Mouse (Mus musculus): ENCODE measurements around the gene Bcl2l11. TPM values are rescaled to one million over a fixed set of nuclear protein-coding genes. Genes with fewer than 3 reads are reported as not detected.
A peak's percentile ranks its signal among the peaks of the same experiment; 100 is the strongest.
"Not testable (repeated sequence)": the region's sequence is repeated elsewhere in the genome, so short reads cannot be mapped to it uniquely, and the experiment has no call there.

The Bcl2l11 gene
- polyA plus RNA-seq, 1 experiment from 2014 or later, result 9.4 TPM

DNA sequence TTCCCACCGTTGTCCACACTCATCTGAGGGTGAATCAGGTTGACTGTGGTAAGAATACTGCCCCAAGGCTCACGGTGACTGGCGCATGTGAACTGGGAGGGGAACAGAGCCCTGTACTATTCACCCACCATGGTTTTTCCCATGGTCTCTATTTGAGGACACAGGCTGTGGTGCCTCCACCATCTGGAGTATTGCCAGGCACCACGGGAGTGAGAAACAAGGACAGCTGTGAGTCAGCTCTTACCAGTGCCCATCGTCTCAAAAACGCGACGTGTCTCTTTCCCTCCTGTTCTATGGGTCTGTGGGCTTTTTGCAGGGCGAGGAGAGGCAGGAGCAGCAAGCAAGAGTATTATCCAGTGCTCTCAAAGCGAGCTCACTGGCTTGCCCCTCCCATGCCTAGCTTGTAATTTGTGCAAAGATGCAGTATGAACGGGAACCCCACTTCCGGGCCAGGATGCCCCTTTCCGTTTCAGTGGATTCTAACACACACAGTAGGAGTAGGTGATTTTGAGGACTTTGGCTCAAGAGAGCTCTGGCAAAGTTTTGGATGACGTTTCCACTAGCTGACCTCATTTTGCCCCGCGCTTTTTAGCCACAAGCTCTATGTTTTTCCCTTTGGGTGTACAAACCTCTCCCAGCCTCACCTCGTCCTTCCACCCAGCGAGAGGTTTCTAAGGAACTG is 53.4 kb downstream of the Bcl2l11 start:
- H3K9ac ChIP-seq, result no peak overlapping the region
- ATAC-seq, result no peak
- H3K27me3 ChIP-seq (replicated peaks), result no peaks in the 10 kb centered on the region
- WGBS (ENCODE audit: insufficient replicate concordance), result 73% methylated on average over 18 of the region's 18 CpGs
- H3K27ac ChIP-seq, result no peak overlapping the region
- peaks cover 47% of the 10 kb centered on the region for H3K4me1 ChIP-seq
- H3K36me3 ChIP-seq, result no peaks in the 10 kb centered on the region
- no peak overlapping the region for H3K4me3 ChIP-seq
- no peaks in the 10 kb centered on the region for H3K9me3 ChIP-seq (replicated peaks)
- no peak overlapping the region for H3K4me2 ChIP-seq

DNA sequence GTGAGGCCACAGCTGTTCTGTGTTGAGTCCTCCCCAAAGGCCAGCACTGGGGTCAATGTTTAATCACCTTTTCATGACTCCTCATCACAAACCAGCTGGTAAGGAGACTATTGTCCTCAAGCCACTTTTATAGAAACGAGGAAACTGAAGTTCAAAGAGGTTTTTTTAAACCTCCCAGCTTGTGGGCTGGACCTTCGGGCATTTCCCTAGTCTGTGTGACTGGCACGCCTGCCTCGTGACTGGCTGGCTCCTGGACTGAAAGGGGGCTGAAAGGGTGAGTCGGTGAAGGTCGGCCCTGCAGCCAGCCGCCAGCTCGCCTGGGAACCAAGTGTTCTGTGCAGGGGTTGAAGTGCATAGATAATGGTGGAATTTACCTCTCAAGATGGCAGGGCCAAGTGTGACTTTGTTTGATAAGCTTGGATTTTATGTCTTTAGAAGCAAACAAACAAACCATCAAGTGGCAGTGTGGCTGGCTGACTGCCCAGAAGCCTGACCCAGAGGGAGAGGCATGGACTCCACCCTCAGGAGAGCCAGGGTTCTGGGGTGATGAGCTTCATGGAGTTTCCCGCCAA is 54.1 kb downstream of the Bcl2l11 start:
- Histone ChIP-seq H3K4me1 (peaks cover 43% of the 10 kb centered on the region), H3K27me3 (replicated peaks) (no peaks in the 10 kb centered on the region), H3K4me3 (no peak overlapping the region), H3K9me3 (replicated peaks) (no peaks in the 10 kb centered on the region), H3K4me2 (no peak overlapping the region), H3K36me3 (no peaks in the 10 kb centered on the region), H3K9ac (no peak overlapping the region), H3K27ac (no peak overlapping the region)
- ATAC-seq, result no peak; the same call in 1 of the 2 replicates
- WGBS (ENCODE audit: insufficient replicate concordance), result 22% methylated on average over 9 of the region's 9 CpGs

DNA sequence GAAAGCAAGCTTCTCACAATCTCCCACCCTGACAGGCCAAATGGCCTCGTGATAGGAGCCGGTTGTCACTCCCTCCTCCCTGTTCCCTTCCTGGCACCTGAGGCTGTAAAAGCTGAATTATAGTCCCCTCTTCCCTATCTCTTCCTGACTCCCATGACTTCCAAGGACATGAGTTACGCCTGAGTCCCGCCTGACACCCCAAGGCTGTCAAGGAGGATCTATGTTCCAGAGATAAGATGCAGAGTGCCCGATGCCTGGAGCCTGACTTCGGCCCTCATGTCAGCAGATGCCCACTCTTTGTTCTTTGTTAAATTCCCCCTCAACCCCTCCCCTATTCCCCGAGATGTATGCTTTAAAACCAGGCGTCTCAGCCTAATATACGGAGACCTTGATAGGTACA is 56.3 kb downstream of the Bcl2l11 start:
- not testable (repeated sequence) for H3K9ac ChIP-seq; H3K27me3 ChIP-seq (replicated peaks); H3K4me3 ChIP-seq; H3K9me3 ChIP-seq (replicated peaks); H3K4me2 ChIP-seq; H3K36me3 ChIP-seq; H3K27ac ChIP-seq; ATAC-seq
- 79% methylated on average over 9 of the region's 9 CpGs for WGBS (ENCODE audit: insufficient replicate concordance)
- peaks cover 23% of the 10 kb centered on the region for H3K4me1 ChIP-seq

DNA sequence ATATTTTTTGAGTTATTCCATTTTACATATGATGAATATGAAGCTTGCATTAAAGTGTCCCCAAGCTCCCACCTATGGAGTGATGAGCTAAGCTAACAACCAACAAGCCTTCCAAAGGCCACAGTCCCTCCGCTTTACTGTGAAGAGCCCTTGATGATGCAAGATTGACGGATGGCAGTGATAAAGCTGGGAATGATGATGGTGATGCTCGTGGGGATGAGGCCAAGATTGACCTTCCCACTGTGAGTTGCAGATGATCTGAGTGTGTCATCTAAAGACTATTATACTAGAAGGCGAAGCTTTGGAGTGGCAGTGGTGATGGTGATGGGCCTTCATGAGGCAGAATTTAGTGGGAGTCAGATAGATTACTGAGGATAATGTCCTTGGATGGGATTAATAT is 56.9 kb downstream of the Bcl2l11 start:
- H3K27ac ChIP-seq, result no peak overlapping the region
- no peak overlapping the region for H3K9ac ChIP-seq
- H3K4me1 ChIP-seq, result peaks cover 18% of the 10 kb centered on the region
- ATAC-seq, result no peak
- no peak overlapping the region for H3K4me2 ChIP-seq
- H3K36me3 ChIP-seq, result no peaks in the 10 kb centered on the region
- no peaks in the 10 kb centered on the region for H3K9me3 ChIP-seq (replicated peaks)
- H3K27me3 ChIP-seq (replicated peaks), result peaks cover 3% of the 10 kb centered on the region; the same call in 1 of the 2 replicates
- H3K4me3 ChIP-seq, result no peak overlapping the region
- WGBS (ENCODE audit: insufficient replicate concordance), result 73% methylated on average over 4 of the region's 4 CpGs

DNA sequence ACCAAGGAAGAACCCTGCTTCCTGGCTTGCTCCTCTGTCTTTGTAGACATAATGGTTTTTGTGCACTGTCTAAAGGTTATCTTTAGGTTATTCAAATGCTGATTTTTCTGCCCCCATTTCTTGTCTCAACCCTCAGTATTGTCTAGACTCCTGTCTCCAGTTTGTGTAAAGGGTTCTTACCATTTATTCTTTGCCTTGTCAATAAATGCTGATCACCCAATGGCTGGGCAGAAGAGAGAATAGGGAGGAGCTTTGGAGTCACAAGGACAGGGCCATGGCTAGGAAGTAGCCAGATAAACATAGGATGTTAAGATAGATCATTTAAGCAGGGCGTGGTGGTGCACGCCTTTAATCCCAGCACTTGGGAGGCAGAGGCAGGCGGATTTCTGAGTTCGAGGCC is 57.9 kb downstream of the Bcl2l11 start:
- Histone ChIP-seq H3K9me3 (replicated peaks) (no peaks in the 10 kb centered on the region), H3K27me3 (replicated peaks) (peaks cover 3% of the 10 kb centered on the region), H3K36me3 (no peaks in the 10 kb centered on the region), H3K27ac (no peak overlapping the region), H3K4me2 (no peak overlapping the region), H3K4me3 (no peak overlapping the region), H3K4me1 (peaks cover 11% of the 10 kb centered on the region), H3K9ac (no peak overlapping the region)
- 68% methylated on average over 4 of the region's 4 CpGs for WGBS (ENCODE audit: insufficient replicate concordance)
- ATAC-seq, result no peak

DNA sequence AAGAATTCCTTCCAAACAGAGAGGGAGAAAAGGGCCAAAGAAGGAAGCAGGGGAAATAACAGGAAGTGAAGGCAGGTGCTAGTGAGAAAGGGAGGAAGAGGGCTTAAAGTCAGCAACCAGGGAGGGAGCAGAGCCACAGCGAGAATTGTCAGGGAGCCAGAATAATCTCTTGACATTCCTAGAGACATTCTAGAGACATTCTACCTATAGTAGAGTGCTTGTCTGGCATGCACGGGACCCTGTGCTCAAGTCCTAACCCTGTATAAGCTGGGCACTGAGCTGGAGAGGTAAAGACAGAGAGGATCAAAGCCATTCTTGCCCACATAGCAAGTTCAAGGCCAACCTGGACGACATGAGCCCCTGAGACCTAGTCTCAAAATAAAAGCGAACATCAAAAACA is 60.1 kb downstream of the Bcl2l11 start:
- Histone ChIP-seq H3K4me1 (peaks cover 11% of the 10 kb centered on the region), H3K4me3 (no peak overlapping the region), H3K27me3 (replicated peaks) (peaks cover 3% of the 10 kb centered on the region), H3K4me2 (no peak overlapping the region), H3K27ac (no peak overlapping the region), H3K9me3 (replicated peaks) (no peaks in the 10 kb centered on the region), H3K9ac (no peak overlapping the region), H3K36me3 (no peaks in the 10 kb centered on the region)
- no peak for ATAC-seq
- WGBS (ENCODE audit: insufficient replicate concordance), result 57% methylated on average over 4 of the region's 4 CpGs

DNA sequence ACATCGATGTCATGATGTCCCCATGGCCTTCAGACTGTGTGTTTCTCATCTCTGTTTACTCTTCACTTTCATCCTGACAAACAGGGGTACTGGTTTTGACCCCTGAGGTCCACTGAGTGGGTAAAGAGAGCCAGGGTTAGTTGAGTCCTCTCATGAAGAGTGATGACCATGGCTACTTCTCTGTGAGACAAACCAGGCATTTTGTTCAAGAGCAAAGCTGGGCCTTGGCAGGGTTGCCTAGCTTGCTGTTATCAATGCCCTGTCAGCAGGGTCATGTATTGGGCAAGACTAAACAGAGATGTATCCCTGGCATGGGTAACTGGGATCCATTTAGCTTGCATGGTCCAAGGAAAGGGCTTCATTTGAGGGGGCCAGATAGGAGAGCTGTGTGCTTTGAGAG is 61.4 kb downstream of the Bcl2l11 start:
- no peak overlapping the region for H3K4me2 ChIP-seq
- H3K4me3 ChIP-seq, result no peak overlapping the region
- 86% methylated on average over 1 of the region's 1 CpGs for WGBS (ENCODE audit: insufficient replicate concordance)
- H3K36me3 ChIP-seq, result no peaks in the 10 kb centered on the region
- H3K27ac ChIP-seq, result no peak overlapping the region
- H3K9me3 ChIP-seq (replicated peaks), result no peaks in the 10 kb centered on the region
- H3K9ac ChIP-seq, result no peak overlapping the region
- peaks cover 11% of the 10 kb centered on the region for H3K4me1 ChIP-seq
- H3K27me3 ChIP-seq (replicated peaks), result peaks cover 3% of the 10 kb centered on the region
- ATAC-seq, result no peak

DNA sequence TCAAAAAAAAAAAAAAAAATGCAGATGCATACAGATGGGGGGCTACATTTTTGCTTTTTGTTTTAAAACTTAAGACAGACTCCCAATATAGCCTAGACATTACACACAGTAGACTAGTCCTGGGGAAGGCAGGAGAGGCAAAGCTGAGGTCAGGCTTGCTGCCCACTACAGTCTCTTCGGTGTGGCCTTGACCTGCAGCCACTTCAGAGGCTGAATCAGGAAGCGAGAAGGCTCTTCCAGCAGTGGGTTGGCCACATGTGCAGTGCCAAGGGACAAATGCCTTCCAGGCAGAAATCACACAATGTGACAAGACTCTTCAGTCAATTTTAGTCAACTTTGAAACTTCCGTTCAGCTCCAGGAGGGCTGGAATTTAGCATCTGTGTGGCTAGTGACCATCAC is 62.6 kb downstream of the Bcl2l11 start:
- Histone ChIP-seq H3K9ac (no peak overlapping the region), H3K9me3 (replicated peaks) (no peaks in the 10 kb centered on the region), H3K27me3 (replicated peaks) (peaks cover 3% of the 10 kb centered on the region), H3K27ac (no peak overlapping the region), H3K4me1 (peaks cover 16% of the 10 kb centered on the region), H3K4me2 (no peak overlapping the region), H3K4me3 (no peak overlapping the region), H3K36me3 (no peaks in the 10 kb centered on the region)
- ATAC-seq, result no peak
- WGBS (ENCODE audit: insufficient replicate concordance), result 71% methylated on average over 3 of the region's 3 CpGs

DNA sequence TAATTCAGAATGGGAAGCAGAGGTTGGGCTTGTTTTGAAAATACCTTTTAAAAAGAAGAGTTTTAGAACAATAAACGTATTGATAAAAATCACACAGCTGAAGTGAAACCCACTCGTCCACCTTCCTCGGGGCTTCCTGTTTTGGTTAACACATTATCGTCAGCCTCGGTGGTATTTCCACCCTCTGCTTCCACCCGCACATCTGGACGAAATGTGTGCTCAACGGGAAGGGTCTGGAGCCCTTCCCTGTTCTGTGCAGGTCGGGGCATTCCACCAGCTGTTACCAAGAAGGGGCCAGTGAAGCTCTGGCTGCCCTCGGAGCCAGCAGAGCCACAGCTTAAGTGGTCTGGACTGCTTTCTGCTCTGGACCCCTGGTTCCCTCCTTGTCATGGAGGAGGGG is 63.9 kb downstream of the Bcl2l11 start:
- ATAC-seq, result no peak
- Histone ChIP-seq H3K27me3 (replicated peaks) (peaks cover 3% of the 10 kb centered on the region), H3K9me3 (replicated peaks) (no peaks in the 10 kb centered on the region), H3K9ac (no peak overlapping the region), H3K4me1 (peaks cover 16% of the 10 kb centered on the region), H3K4me2 (peak overlapping the region; percentile 35), H3K27ac (no peak overlapping the region), H3K4me3 (no peak overlapping the region), H3K36me3 (no peaks in the 10 kb centered on the region)
- 15% methylated on average over 10 of the region's 10 CpGs for WGBS (ENCODE audit: insufficient replicate concordance)

DNA sequence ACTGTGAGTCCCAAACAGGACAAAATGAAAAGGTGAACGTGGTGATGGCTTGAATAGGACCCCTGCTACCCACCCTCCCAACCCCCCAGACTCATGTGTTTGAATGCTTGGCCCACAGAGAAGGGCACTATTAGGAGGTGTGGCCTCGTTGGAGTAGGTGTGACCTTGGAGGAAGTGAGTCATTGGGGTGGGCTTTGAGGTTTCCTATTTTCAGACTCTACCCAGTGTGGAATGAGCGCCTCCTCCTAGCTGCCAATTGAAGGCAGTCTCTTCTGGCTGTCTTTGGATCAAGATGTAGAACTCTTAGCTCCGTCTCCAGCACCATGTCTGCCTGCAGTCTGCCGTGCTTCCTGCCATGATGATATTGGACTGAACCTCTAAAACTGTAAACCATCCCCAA is 64.4 kb downstream of the Bcl2l11 start:
- no peak overlapping the region for H3K9ac ChIP-seq
- H3K27ac ChIP-seq, result no peak overlapping the region
- H3K4me1 ChIP-seq, result peaks cover 16% of the 10 kb centered on the region
- WGBS (ENCODE audit: insufficient replicate concordance), result 34% methylated on average over 5 of the region's 5 CpGs
- H3K36me3 ChIP-seq, result no peaks in the 10 kb centered on the region
- peak overlapping the region; percentile 35 for H3K4me2 ChIP-seq
- no peak for ATAC-seq
- no peak overlapping the region for H3K4me3 ChIP-seq
- no peaks in the 10 kb centered on the region for H3K9me3 ChIP-seq (replicated peaks)
- H3K27me3 ChIP-seq (replicated peaks), result peaks cover 1% of the 10 kb centered on the region

DNA sequence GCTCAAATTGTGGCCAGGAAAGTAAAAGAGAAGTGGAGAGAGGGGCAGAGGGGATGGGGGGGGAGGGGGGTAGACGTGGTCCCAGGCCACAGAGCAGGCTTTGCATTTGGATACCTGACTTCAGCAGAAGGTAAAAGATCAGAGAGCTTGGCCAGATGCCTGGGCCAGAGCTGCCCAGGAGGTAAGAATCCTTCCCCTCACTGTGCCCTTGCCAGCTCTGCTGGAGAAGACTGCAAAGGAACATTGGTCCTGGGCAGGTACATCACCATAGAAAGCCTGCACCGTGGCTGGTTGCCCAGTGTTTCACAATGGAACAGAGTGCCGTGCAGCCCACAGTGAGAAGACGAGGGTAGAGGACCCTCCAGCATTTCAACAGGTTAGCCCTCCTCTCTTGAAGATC is 67.6 kb downstream of the Bcl2l11 start:
- WGBS (ENCODE audit: insufficient replicate concordance), result 40% methylated on average over 4 of the region's 4 CpGs
- H3K4me2 ChIP-seq, result no peak overlapping the region
- H3K27ac ChIP-seq, result no peak overlapping the region
- H3K36me3 ChIP-seq, result no peaks in the 10 kb centered on the region
- ATAC-seq, result no peak
- H3K4me3 ChIP-seq, result no peak overlapping the region
- no peaks in the 10 kb centered on the region; the same call in 1 of the 2 replicates for H3K27me3 ChIP-seq (replicated peaks)
- peaks cover 16% of the 10 kb centered on the region for H3K4me1 ChIP-seq
- no peaks in the 10 kb centered on the region for H3K9me3 ChIP-seq (replicated peaks)
- no peak overlapping the region for H3K9ac ChIP-seq

DNA sequence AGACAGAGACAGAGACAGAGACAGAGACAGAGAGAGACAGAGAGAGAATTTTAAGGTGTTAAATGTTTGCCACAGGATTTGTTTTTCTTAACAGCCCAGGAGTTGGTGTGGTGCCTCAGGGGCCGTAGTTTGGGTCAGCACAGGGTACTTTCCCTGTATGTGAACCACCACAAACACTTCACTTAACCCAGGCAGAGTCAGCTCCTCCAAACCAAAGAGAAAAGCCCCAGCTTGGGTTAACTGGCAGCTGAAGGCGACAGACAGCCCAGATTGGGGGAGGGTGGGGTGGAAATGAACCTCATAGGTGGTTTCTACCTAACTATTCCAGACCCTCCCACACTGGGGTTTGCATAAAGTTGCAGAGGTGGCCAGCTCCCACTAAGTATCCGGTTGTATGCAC is 71.5 kb downstream of the Bcl2l11 start:
- no peak overlapping the region for H3K4me3 ChIP-seq
- H3K4me1 ChIP-seq, result peaks cover 6% of the 10 kb centered on the region; the same call in 1 of the 2 replicates
- no peaks in the 10 kb centered on the region for H3K9me3 ChIP-seq (replicated peaks)
- ATAC-seq, result no peak
- 0 out of 2 replicates have a peak, but pooled peaks cover 3% of the 10 kb centered on the region for H3K27me3 ChIP-seq (replicated peaks)
- H3K36me3 ChIP-seq, result no peaks in the 10 kb centered on the region
- no peak overlapping the region for H3K4me2 ChIP-seq
- no peak overlapping the region for H3K9ac ChIP-seq
- 69% methylated on average over 3 of the region's 3 CpGs for WGBS (ENCODE audit: insufficient replicate concordance)
- no peak overlapping the region for H3K27ac ChIP-seq

DNA sequence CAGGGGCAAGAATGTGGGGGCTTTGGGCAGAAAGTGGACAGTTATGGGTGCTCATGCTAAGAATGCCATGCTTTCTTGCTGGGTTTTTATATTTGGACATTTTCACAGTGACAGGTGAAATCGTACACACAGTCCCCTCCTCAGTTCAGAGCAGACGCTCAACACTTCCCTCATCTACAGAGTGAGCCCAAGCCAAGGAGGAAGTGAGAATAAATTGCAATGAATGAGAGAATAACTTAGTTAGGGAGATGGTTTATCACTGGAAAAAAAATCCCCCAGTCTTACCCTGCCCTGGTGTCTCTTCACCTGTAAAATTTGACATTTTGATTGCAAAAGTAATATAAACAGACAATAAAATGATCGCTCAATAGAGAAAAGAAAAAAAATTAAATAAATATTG is 77.3 kb downstream of the Bcl2l11 start:
- H3K27ac ChIP-seq, result no peak overlapping the region
- WGBS (ENCODE audit: insufficient replicate concordance), result 45% methylated on average over 3 of the region's 3 CpGs

More for the DNA sequence above, 77.3 kb downstream of the Bcl2l11 start:
- Histone ChIP-seq H3K36me3 (no peaks in the 10 kb centered on the region), H3K9ac (no peak overlapping the region), H3K4me3 (no peak overlapping the region), H3K27me3 (replicated peaks) (0 out of 2 replicates have a peak, but pooled peaks cover 3% of the 10 kb centered on the region), H3K4me2 (no peak overlapping the region), H3K4me1 (no peaks in the 10 kb centered on the region), H3K9me3 (replicated peaks) (no peaks in the 10 kb centered on the region)
- ATAC-seq, result no peak
